9 mouse cellular contexts compared by ENCODE assay signal in the genomic region with DNA sequence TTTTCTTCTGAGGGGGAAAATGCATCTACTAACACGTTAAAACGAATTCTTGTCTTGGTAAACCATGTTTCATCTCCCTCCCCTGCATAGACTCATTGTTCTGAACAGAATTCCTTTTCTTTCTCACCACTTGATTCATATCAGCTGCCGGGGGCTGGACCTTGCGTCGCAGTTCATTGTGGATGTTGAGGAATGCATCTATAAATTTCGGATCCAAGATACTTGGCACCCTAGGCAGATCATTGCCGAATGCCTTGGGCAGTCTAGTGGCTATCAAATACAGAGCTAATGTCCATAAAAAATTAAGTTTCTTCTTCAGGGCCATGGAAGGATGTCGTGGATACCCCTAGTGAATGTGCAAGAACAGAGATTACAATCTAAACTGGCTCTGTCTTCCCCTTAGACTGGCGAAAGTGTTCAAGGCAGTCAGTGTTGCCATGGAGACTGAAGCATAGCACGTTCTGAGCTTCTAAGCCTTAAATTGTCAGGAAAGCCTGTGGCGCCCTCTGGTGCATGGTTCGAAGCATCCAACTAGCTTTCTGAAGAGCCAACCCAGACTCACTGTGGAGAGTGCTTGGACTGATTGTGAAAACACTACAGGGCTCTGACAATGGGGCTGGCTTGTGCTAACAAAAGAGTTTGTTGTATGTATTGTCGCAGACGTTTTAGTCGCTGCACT. TPM values are rescaled to one million over a fixed set of nuclear protein-coding genes. Genes with fewer than 3 reads are reported as not detected.
DNase-seq lines count a peak whose midpoint lies in the region; ATAC-seq and TF ChIP-seq lines count a peak whose summit lies in the region.
"Not testable (repeated sequence)": the region's sequence is repeated elsewhere in the genome, so short reads cannot be mapped to it uniquely, and the experiment has no call there.
"Had no signal": no experiment of that assay in that cellular context is flagged by ENCODE, and none has a peak within 500 bp of the region (broad histone marks: within the 10 kb centered on the region; RNA-seq: fewer than 3 reads in every experiment).

A gene (minus strand): TSS at position 446 of the 679 bp plus-strand sequence.

- not testable (repeated sequence) for H3K9ac ChIP-seq in forebrain, embryonic 12.5 days; liver, embryonic 13.5 days; stomach, embryonic 15.5 days

- WGBS in forebrain, embryonic 12.5 days: 15% methylated on average over 15 of the region's 15 CpGs
- 21% methylated on average over 15 of the region's 15 CpGs for WGBS in liver, embryonic 13.5 days (ENCODE audit: insufficient replicate concordance)
- WGBS in stomach, embryonic 15.5 days: 25% methylated on average over 15 of the region's 15 CpGs

- H3K9me3 ChIP-seq in E14TG2a.4 (ENCODE audit: low read length); forebrain, embryonic 12.5 days; liver, embryonic 13.5 days (replicated peaks); stomach, embryonic 15.5 days: not testable (repeated sequence)

- TF ChIP-seq CTCF in E14TG2a.4 (conservative IDR thresholded peaks at IDR 0.05; ENCODE audit: low read length): peak; percentile 59

- intact Hi-C loops in heart, postnatal 14 days (cut with DNase I): loop anchor here (10.0 kb wide), 1 partner anchor 105 kb away; no protein-coding TSS in a partner anchor

- H3K4me1 ChIP-seq in E14TG2a.4 (replicated peaks; ENCODE audit: low read depth, low read length); forebrain, embryonic 12.5 days; liver, embryonic 13.5 days (replicated peaks); stomach, embryonic 15.5 days: not testable (repeated sequence)

- not testable (repeated sequence) for H3K36me3 ChIP-seq in E14TG2a.4 (ENCODE audit: insufficient read depth, low read length); forebrain, embryonic 12.5 days (replicated peaks); liver, embryonic 13.5 days; stomach, embryonic 15.5 days

- peak; percentile 38 for DNase-seq in c-Kit-positive CD71-positive TER-119-negative erythroid progenitor cells, embryonic 14.5 days (ENCODE audit: low read depth)
- DNase-seq in heart, postnatal 14 days: peak; percentile 44 to 56
- DNase-seq in kidney, postnatal 4 days: peak; percentile 88 to 90
- peak; percentile 17 for DNase-seq in liver, embryonic 13.5 days
- peak; percentile 82 for DNase-seq in neural tube, embryonic 10.5 days (ENCODE audit: extremely low spot score, low spot score)

- H3K4me3 ChIP-seq in E14TG2a.4 (replicated peaks; ENCODE audit: low read length); forebrain, embryonic 12.5 days (replicated peaks); liver, embryonic 13.5 days (replicated peaks); stomach, embryonic 15.5 days (replicated peaks): not testable (repeated sequence)

- H3K27ac ChIP-seq in forebrain, embryonic 12.5 days; liver, embryonic 13.5 days; stomach, embryonic 15.5 days: not testable (repeated sequence)

- H3K4me2 ChIP-seq in forebrain, embryonic 12.5 days: peak within 1 kb of the TSS; percentile 39
- H3K4me2 ChIP-seq in liver, embryonic 13.5 days; stomach, embryonic 15.5 days: not testable (repeated sequence)

- not testable (repeated sequence) for H3K27me3 ChIP-seq in E14TG2a.4 (ENCODE audit: insufficient read depth, low read length); forebrain, embryonic 12.5 days; liver, embryonic 13.5 days; stomach, embryonic 15.5 days (replicated peaks)

- ATAC-seq in forebrain, embryonic 12.5 days (ENCODE audit: low FRiP score): peak; percentile 92
- peak; percentile 57 for ATAC-seq in liver, embryonic 13.5 days (ENCODE audit: low read depth)
- peak; percentile 64; the same call in 1 of the 2 replicates for ATAC-seq in stomach, embryonic 15.5 days (ENCODE audit: insufficient read depth, low FRiP score, low read depth)

RNA-seq across cellular contexts. Expression of the gene that starts here (rescaled TPM):
- polyA plus RNA-seq in forebrain, embryonic 12.5 days (2016; fragmentation: Nextera tagmentation; extraction: Ambion mirVana): not detected in 2 replicates
- total RNA-seq in heart, postnatal 14 days (2021): not detected
- not detected in 2 replicates for polyA plus RNA-seq in liver, embryonic 13.5 days (2015; fragmentation: Nextera tagmentation; extraction: Ambion mirVana)
- not detected in 2 replicates for polyA plus RNA-seq in stomach, embryonic 15.5 days (2015; fragmentation: Nextera tagmentation; extraction: Ambion mirVana)
- polyA plus RNA-seq: erythroblast, embryonic 14.5 days had no signal

Comparison
In these comparisons a context has a peak if more than half of its experiments do, and no peak if none do; other contexts are left out.
1. Peak in ATAC-seq and H3K4me2 ChIP-seq in forebrain, embryonic 12.5 days; RNA of the gene not detected or under 1 TPM.
2. Peak in DNase-seq in heart, postnatal 14 days; RNA of the gene not detected or under 1 TPM.
3. Peak in DNase-seq and ATAC-seq in liver, embryonic 13.5 days; RNA of the gene not detected or under 1 TPM.
4. Peak in ATAC-seq in stomach, embryonic 15.5 days; RNA of the gene not detected or under 1 TPM.
5. DNase-seq: peak in every context shown above with its lines; median percentile 89 in kidney, postnatal 4 days; 82 in neural tube, embryonic 10.5 days; 50 in heart, postnatal 14 days; 38 in c-Kit-positive CD71-positive TER-119-negative erythroid progenitor cells, embryonic 14.5 days; 17 in liver, embryonic 13.5 days.